Comparison of ENCODE assay signal across 25 mouse cellular contexts in the genomic region with DNA sequence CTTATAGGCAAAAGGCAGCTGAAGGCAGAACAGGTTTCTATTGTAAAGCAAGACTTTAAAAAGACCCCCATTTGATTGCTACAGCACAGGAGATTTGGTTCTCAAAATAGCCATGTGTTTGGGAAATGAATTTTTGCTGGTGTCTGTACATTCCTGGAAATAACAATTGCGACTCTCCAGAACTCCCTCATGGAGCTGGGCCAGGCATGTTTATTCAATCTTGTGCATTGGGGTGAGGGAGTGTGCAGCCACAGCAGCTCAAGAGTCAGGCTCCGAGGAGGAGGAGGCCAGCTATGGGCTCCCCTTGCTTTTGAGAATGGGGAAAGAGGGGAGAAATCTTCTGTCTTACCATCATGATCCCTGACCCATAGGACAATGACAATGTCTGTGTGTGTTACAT. TPM values are rescaled to one million over a fixed set of nuclear protein-coding genes. Genes with fewer than 3 reads are reported as not detected.
A peak's percentile ranks its signal among the peaks of the same experiment; 100 is the strongest.
DNase-seq lines count a peak whose midpoint lies in the region; ATAC-seq lines count a peak whose summit lies in the region.
"Had no signal": no experiment of that assay in that cellular context is flagged by ENCODE, and none has a peak within 500 bp of the region (broad histone marks: within the 10 kb centered on the region; RNA-seq: fewer than 3 reads in every experiment).

No protein-coding gene starts in this region.

- 48% methylated on average over 2 of the region's 2 CpGs for WGBS in midbrain, embryonic 15.5 days

- no peak overlapping the region for H3K4me3 ChIP-seq in midbrain, embryonic 15.5 days
- H3K4me3 ChIP-seq: heart, adult 2 months; heart, embryonic 15.5 days had no signal

- peak overlapping the region; percentile 44; the same call in 1 of the 2 replicates for H3K27ac ChIP-seq in midbrain, embryonic 15.5 days
- H3K27ac ChIP-seq: heart, adult 2 months; heart, embryonic 15.5 days had no signal

- H3K27me3 ChIP-seq in midbrain, embryonic 15.5 days (replicated peaks) = no peaks in the 10 kb centered on the region
- H3K27me3 ChIP-seq: heart, embryonic 15.5 days had no signal

- H3K4me2 ChIP-seq in midbrain, embryonic 15.5 days = no peak overlapping the region
- H3K4me2 ChIP-seq: heart, embryonic 15.5 days had no signal

- H3K4me1 ChIP-seq in midbrain, embryonic 15.5 days = peaks cover 19% of the 10 kb centered on the region

- no peaks in the 10 kb centered on the region for H3K36me3 ChIP-seq in midbrain, embryonic 15.5 days (replicated peaks)
- H3K36me3 ChIP-seq: heart, embryonic 15.5 days had no signal

- H3K9me3 ChIP-seq in midbrain, embryonic 15.5 days = no peaks in the 10 kb centered on the region
- H3K9me3 ChIP-seq: heart, embryonic 15.5 days had no signal

- peak; percentile 49 for DNase-seq in kidney, postnatal 10 days
- no peak for DNase-seq in kidney, adult 9 months
- peak; percentile 40 to 62 for DNase-seq in lung, postnatal 4 days
- no peak for DNase-seq in lung, postnatal 25 days (ENCODE audit: low spot score)
- DNase-seq in adipocyte (ENCODE audit: low spot score) = peak; percentile 71
- DNase-seq in heart, postnatal 36 days = no peak
- DNase-seq: cerebellum, adult 9-10 months; gastrocnemius, postnatal 25 days; heart, adult 2 months; kidney, postnatal 25 days; liver; right cerebral cortex, postnatal 14 days; thymus, postnatal 36 days had no signal

- H3K9ac ChIP-seq in midbrain, embryonic 15.5 days = no peak overlapping the region
- H3K9ac ChIP-seq: heart, embryonic 15.5 days had no signal

- intact Hi-C loops in heart, postnatal 36 days (cut with DNase I) = no loop called here

- ATAC-seq in midbrain, embryonic 15.5 days (replicated peaks) = no peak
- ATAC-seq: forebrain, embryonic 16.5 days; hindbrain, embryonic 16.5 days; intestine, embryonic 16.5 days had no signal

RNA-seq across cellular contexts. Expression of a gene that starts 51.9 kb away (rescaled TPM):
- 0.10 and 0.20 TPM in 2 replicates for polyA plus RNA-seq in midbrain, embryonic 15.5 days (2015; fragmentation: Nextera tagmentation; extraction: Ambion mirVana)
- total RNA-seq in heart, postnatal 36 days (2021) = not detected
- total RNA-seq: CH12.LX; common myeloid progenitor, adult 5-6 weeks; gastrocnemius, postnatal 25 days; heart, adult 2 months; hematopoietic stem cell, adult 5-6 weeks; layer of hippocampus, postnatal 10 days; MEL; neutrophil, adult 5-6 weeks had no signal
- polyA plus RNA-seq: embryonic facial prominence, embryonic 11.5 days; heart, adult 2 months; hindbrain, embryonic 16.5 days had no signal

Comparison
In these comparisons a context has a peak if more than half of its experiments do, and no peak if none do; other contexts are left out.
1. DNase-seq: peak in kidney, postnatal 10 days (single experiment), lung, postnatal 4 days (2 of 2) and adipocyte (single experiment); none in kidney, adult 9 months (single experiment), lung, postnatal 25 days (single experiment) and heart, postnatal 36 days (0 of 2).